Mouse (Mus musculus): ENCODE measurements around the gene Trir. TPM values are rescaled to one million over a fixed set of nuclear protein-coding genes. Genes with fewer than 3 reads are reported as not detected.
A peak's percentile ranks its signal among the peaks of the same experiment; 100 is the strongest.

The Trir gene
- polyA plus RNA-seq, 1 experiment from 2014 or later, result 147 TPM

DNA sequence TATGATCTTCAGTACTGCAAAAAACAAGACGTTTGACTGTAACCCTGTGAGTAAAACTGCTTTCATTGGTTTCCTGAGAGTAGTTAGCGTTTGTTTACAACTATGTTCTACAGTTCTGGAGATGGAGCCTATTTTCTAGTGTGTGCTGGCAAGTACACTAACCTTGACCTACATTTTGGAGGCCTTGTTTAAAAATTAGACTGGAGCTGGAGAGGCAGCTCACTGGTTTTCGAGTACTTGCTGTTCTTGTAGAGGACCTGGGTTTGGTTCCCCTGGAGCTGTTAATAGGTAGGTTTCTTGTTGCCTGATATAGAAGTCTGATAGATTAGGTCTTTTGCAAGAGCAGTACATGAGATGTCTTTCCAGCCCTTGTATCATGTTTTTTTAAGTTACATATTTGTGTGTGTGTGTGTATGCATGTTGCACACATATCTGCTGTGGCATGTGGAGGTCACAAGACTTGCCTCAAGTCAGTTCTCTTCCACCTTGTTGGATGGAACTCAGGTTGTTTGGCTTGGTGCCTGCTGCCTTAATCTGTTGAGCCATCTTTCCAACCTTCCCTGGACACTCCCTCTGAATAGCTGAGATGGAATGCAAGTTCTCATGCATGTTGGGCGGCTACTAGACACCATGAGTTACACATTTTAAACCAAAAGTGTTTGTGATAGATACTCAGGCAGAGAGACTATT is 6.1 kb downstream of the Trir start:
- peaks cover 37% of the 10 kb centered on the region for H3K36me3 ChIP-seq
- H3K27me3 ChIP-seq, result no peaks in the 10 kb centered on the region
- H3K9me3 ChIP-seq, result no peaks in the 10 kb centered on the region
- 90% methylated on average over 4 of the region's 4 CpGs for WGBS
- no peak overlapping the region for H3K4me3 ChIP-seq
- ATAC-seq (ENCODE audit: low read depth), result no peak
- H3K9ac ChIP-seq, result no peak overlapping the region
- H3K4me1 ChIP-seq (replicated peaks), result peaks cover 30% of the 10 kb centered on the region
- H3K27ac ChIP-seq (replicated peaks), result no peak overlapping the region
- H3K4me2 ChIP-seq, result no peak overlapping the region

DNA sequence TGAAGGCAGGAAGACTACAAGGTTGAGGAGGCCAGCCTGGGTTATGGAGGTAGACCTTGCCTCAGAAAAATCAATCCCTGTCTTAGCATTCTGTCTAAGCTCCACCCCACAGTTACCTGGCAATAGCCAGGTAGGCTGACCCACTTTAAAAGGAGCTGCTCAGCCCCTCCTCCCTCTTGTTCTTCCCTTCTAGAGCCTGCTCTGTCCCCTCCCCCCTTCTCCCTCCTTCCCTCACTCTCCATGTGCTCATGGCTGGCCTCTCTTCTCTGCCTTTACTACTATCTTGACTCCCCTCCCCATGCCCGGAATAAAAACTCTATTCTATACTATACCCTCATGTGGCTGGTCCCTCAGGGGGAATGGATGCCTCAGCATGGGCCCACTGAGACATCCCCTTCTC is 7.2 kb downstream of the Trir start:
- no peak for ATAC-seq (ENCODE audit: low read depth)

GRCm38 (mm10) chr8:85034764-85035163 is 8.1 kb downstream of the Trir start:
- H3K27ac ChIP-seq (replicated peaks), result no peak overlapping the region
- no peak for ATAC-seq (ENCODE audit: low read depth)
- peak overlapping the region; percentile 99 for H3K4me2 ChIP-seq
- peak overlapping the region; percentile 76 for H3K4me3 ChIP-seq
- 4% methylated on average over 13 of the region's 13 CpGs for WGBS
- no peaks in the 10 kb centered on the region for H3K9me3 ChIP-seq
- peaks cover 32% of the 10 kb centered on the region for H3K36me3 ChIP-seq
- H3K4me1 ChIP-seq (replicated peaks), result peaks cover 29% of the 10 kb centered on the region
- H3K9ac ChIP-seq, result peak overlapping the region; percentile 77
- no peaks in the 10 kb centered on the region for H3K27me3 ChIP-seq

More for the DNA sequence above, 7.2 kb downstream of the Trir start:
- no peak overlapping the region for H3K4me3 ChIP-seq
- H3K36me3 ChIP-seq, result peaks cover 37% of the 10 kb centered on the region
- no peak overlapping the region for H3K4me2 ChIP-seq
- H3K27me3 ChIP-seq, result no peaks in the 10 kb centered on the region
- peaks cover 28% of the 10 kb centered on the region for H3K4me1 ChIP-seq (replicated peaks)
- no peaks in the 10 kb centered on the region for H3K9me3 ChIP-seq
- 61% methylated on average over 1 of the region's 1 CpGs for WGBS
- H3K9ac ChIP-seq, result no peak overlapping the region
- no peak overlapping the region for H3K27ac ChIP-seq (replicated peaks)

DNA sequence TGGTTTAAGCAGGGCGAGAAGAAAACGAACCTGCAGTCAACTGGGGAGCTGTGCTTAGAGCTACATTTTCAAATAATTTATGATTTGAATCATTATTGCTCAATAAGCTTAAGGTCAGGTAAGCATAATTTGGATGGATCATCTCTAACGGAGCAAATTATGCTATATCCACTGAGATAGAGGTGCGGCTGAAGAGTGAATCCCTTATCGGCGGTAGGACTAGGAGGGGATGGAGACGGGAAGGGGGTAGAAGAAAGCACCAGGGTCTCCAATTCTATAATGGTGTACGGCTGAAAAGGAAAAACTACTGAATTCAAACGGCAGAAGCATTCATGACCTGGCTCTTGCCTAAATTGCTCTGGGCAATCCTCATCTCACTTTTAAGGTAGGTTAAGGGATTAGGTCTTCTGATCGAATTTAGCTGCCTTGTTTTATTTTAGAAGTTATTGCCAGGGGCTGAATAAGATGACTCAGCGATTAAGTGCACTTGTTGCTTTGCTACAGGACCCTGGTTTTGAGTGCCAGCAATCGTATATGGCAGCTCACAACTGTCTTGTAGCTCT is 8.6 kb downstream of the Trir start:
- Histone ChIP-seq H3K36me3 (peaks cover 27% of the 10 kb centered on the region), H3K9me3 (no peaks in the 10 kb centered on the region), H3K27ac (replicated peaks) (no peak overlapping the region), H3K4me1 (replicated peaks) (peaks cover 29% of the 10 kb centered on the region), H3K9ac (peak overlapping the region; percentile 77), H3K4me3 (peak overlapping the region; percentile 76), H3K27me3 (no peaks in the 10 kb centered on the region), H3K4me2 (peak overlapping the region; percentile 99)
- no peak for ATAC-seq (ENCODE audit: low read depth)
- WGBS, result 7% methylated on average over 12 of the region's 12 CpGs

GRCm38 (mm10) chr8:85035728-85036310 is 9.2 kb downstream of the Trir start:
- Histone ChIP-seq H3K27me3 (no peaks in the 10 kb centered on the region), H3K27ac (replicated peaks) (peak overlapping the region; percentile 76), H3K36me3 (peaks cover 27% of the 10 kb centered on the region), H3K4me1 (replicated peaks) (peaks cover 29% of the 10 kb centered on the region), H3K4me2 (peak overlapping the region; percentile 99), H3K9me3 (no peaks in the 10 kb centered on the region), H3K9ac (peak overlapping the region; percentile 77), H3K4me3 (peak overlapping the region; percentile 76)
- peak; percentile 10; the same call in 1 of the 2 replicates for ATAC-seq (ENCODE audit: low read depth)
- WGBS, result under 1% methylated on average over 15 of the region's 15 CpGs

DNA sequence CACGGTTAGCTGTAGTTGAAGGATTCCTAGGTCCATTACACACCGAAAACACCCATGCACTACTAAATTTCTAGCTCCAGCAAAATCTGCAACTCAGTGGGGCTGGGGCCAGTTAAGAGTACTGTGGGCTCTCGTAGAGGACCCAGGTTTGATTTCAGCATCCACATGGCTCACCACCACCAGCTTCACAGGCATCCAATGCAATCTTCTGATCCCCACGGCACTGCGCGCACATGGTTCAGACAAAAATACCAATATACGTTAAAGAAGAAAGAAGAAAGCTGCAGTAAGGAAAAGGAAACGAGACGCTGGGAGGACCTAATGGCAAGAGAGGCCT is 9.7 kb downstream of the Trir start:
- H3K27ac ChIP-seq (replicated peaks), result peak overlapping the region; percentile 76
- peak overlapping the region; percentile 99 for H3K4me2 ChIP-seq
- peak; percentile 57 for ATAC-seq (ENCODE audit: low read depth)
- 0% methylated on average over 9 of the region's 9 CpGs for WGBS
- H3K9me3 ChIP-seq, result no peaks in the 10 kb centered on the region
- H3K36me3 ChIP-seq, result peaks cover 28% of the 10 kb centered on the region
- peak overlapping the region; percentile 76 for H3K4me3 ChIP-seq
- peaks cover 29% of the 10 kb centered on the region for H3K4me1 ChIP-seq (replicated peaks)
- H3K27me3 ChIP-seq, result no peaks in the 10 kb centered on the region
- peak overlapping the region; percentile 77 for H3K9ac ChIP-seq

DNA sequence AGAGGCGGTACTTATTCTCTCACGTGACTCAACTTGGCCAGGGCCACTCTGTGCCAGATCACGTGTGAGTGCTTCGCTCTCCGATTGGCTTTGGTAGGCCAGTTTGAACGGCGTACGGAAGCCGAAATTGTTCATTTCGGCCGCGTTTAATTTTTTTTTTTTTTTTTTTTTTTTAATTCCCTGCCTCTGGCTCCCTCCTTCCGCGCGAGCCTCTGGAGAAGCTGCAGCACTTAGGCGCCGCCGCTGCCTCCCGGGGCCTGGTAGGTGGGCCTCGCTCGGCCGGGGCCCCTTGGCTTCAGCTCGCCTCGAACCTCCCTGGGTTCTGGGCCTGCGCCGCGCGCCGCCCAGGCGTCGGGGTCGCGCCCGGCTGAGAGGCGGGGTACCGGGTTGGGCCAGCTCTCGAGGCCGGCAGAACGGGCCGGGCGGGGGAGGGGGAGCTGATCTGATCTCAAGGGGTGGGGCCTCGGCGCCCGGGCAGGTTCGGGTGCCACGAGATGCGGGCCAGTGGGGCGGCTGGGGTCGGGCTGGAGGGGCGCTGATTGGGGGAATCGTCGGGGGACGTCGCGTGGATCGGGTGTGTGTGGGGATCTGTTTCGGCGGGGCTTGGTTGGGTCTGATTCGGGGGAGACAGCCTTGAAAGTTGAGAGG is 10.2 kb downstream of the Trir start, which contains the start of gene Tnpo2:
Tnpo2 (plus strand) TSS at position 198 of the 648 bp plus-strand sequence.
- H3K27ac ChIP-seq (replicated peaks), result peak within 1 kb of the TSS; percentile 99
- H3K36me3 ChIP-seq, result peaks cover 28% of the 10 kb centered on the region
- H3K4me3 ChIP-seq, result peak within 1 kb of the TSS; percentile 76
- WGBS, result 1% methylated on average over 59 of the region's 59 CpGs
- ATAC-seq (ENCODE audit: low read depth), result peak; percentile 93
- peaks cover 29% of the 10 kb centered on the region for H3K4me1 ChIP-seq (replicated peaks)
- no peaks in the 10 kb centered on the region for H3K27me3 ChIP-seq
- H3K9me3 ChIP-seq, result no peaks in the 10 kb centered on the region
- H3K4me2 ChIP-seq, result peak within 1 kb of the TSS; percentile 99
- peak within 1 kb of the TSS; percentile 93 for H3K9ac ChIP-seq

GRCm38 (mm10) chr8:85037366-85037680 is 10.7 kb downstream of the Trir start:
- H3K9ac ChIP-seq, result peak overlapping the region; percentile 93
- H3K27ac ChIP-seq (replicated peaks), result peak overlapping the region; percentile 99
- H3K4me2 ChIP-seq, result peak overlapping the region; percentile 99
- no peaks in the 10 kb centered on the region for H3K27me3 ChIP-seq
- WGBS, result 0% methylated on average over 14 of the region's 14 CpGs
- H3K4me1 ChIP-seq (replicated peaks), result peaks cover 29% of the 10 kb centered on the region
- H3K9me3 ChIP-seq, result no peaks in the 10 kb centered on the region
- H3K36me3 ChIP-seq, result peaks cover 28% of the 10 kb centered on the region
- ATAC-seq (ENCODE audit: low read depth), result peak; percentile 71
- H3K4me3 ChIP-seq, result peak overlapping the region; percentile 76

DNA sequence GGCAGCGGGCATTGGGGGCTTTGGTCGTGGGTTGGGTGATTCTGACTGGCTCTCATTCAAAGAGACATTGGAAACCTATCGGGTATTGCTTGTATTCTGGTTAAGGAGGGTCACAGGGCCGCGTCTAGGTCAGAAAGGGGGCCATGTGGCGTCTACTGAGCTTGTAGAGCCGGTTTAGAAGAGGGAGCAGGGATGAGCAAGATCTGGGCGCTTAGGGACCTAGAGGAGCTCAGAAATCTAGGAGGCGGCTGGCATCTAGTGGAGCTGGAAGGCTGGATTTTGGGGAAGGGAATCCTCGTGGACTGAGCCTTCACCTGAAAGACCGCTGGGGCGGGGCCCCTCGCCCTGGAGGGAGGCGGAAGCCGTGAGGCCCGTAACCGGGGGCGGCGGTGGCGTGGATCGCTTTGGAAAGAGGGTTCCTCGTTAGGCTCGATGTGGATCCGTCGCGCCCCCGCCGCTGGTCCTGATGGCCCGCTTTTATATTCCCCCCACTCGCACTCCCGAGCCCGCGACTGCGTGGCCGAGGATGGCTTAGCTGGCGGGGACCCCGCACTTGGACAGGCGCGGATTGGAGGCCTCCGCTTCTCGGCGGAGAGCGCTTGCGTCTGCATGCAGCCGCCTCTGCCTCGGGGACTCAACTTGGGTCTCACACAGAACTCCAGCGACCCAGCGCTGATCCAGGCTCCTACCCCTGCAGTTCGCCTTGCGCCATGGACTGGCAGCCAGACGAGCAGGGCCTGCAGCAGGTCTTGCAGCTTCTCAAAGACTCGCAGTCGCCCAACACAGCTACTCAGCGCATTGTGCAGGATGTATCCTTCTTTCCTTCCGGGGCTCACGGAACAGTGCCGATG is 11.3 kb downstream of the Trir start:
- Histone ChIP-seq H3K9ac (peak overlapping the region; percentile 93), H3K4me2 (peak overlapping the region; percentile 99), H3K4me3 (peak overlapping the region; percentile 76), H3K4me1 (replicated peaks) (peaks cover 29% of the 10 kb centered on the region), H3K27me3 (no peaks in the 10 kb centered on the region), H3K36me3 (peaks cover 24% of the 10 kb centered on the region), H3K9me3 (no peaks in the 10 kb centered on the region), H3K27ac (replicated peaks) (peak overlapping the region; percentile 99)
- WGBS, result under 1% methylated on average over 56 of the region's 57 CpGs
- peak; percentile 6; the same call in 1 of the 2 replicates for ATAC-seq (ENCODE audit: low read depth)

GRCm38 (mm10) chr8:85043619-85044018 is 17.0 kb downstream of the Trir start:
- Histone ChIP-seq H3K4me1 (replicated peaks) (peaks cover 8% of the 10 kb centered on the region), H3K9ac (no peak overlapping the region), H3K36me3 (peaks cover 79% of the 10 kb centered on the region), H3K4me3 (no peak overlapping the region), H3K27ac (replicated peaks) (no peak overlapping the region), H3K4me2 (no peak overlapping the region), H3K9me3 (no peaks in the 10 kb centered on the region), H3K27me3 (no peaks in the 10 kb centered on the region)
- ATAC-seq (ENCODE audit: low read depth), result no peak
- WGBS, result 89% methylated on average over 6 of the region's 6 CpGs

DNA sequence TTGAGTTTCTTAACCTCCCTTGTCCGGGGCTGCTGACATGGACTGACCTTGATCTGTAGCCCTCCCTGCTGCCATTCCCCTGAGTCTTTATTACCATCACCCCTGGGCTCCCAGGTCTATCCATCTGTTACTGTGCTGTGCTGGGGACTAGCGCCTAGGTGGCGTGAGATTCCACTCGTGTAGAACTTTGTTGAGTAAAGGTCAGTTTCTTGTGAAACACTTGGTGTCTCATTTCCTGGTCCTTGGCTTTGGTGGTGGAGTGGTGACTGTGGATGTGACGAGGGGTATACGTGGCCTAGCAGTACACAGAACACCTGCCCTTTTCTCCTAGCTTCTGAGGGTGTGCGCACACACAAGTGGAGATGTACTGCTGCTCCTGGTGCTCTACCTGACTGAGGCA is 30.7 kb downstream of the Trir start:
- Histone ChIP-seq H3K4me2 (no peak overlapping the region), H3K4me3 (no peak overlapping the region), H3K9me3 (no peaks in the 10 kb centered on the region), H3K4me1 (replicated peaks) (peaks cover 21% of the 10 kb centered on the region), H3K9ac (no peak overlapping the region), H3K27ac (replicated peaks) (no peak overlapping the region), H3K36me3 (peaks cover 51% of the 10 kb centered on the region), H3K27me3 (no peaks in the 10 kb centered on the region)
- ATAC-seq (ENCODE audit: low read depth), result no peak
- WGBS, result 83% methylated on average over 7 of the region's 7 CpGs

Data from neural tube, embryonic 13.5 days (tissue).